Mouse (Mus musculus): ENCODE data around the gene Urb2. TPM values are rescaled to one million over a fixed set of nuclear protein-coding genes. Genes with fewer than 3 reads are reported as not detected.

Gene Urb2
- polyA plus RNA-seq, 1 experiment from 2014 or later = 1.6 TPM

GRCm38 (mm10) chr8:124076416-124076815, 55.1 kb downstream of the Urb2 start:
- Histone ChIP-seq H3K36me3 (ENCODE audit: control insufficient read depth, insufficient read depth) (no peaks in the 10 kb centered on the region), H3K4me2 (replicated peaks; ENCODE audit: low read depth) (no peak overlapping the region), H3K27me3 (replicated peaks; ENCODE audit: control insufficient read depth, insufficient read depth, low read length) (no peaks in the 10 kb centered on the region), H3K9me3 (ENCODE audit: control insufficient read depth) (no peaks in the 10 kb centered on the region), H3K9ac (ENCODE audit: low read depth, low read length) (no peak overlapping the region), H3K4me1 (replicated peaks; ENCODE audit: control insufficient read depth, insufficient read depth, low read length) (no peaks in the 10 kb centered on the region), H3K4me3 (ENCODE audit: low read depth, low read length) (no peak overlapping the region), H3K27ac (ENCODE audit: low read depth, low read length) (no peak overlapping the region)
- WGBS = 66% methylated on average over 3 of the region's 3 CpGs
- no peak for ATAC-seq
- no peak for TF ChIP-seq CTCF (IDR thresholded peaks at IDR 0.05; ENCODE audit: low read depth)

- WGBS = 79% methylated on average over 8 of the region's 8 CpGs
Observed at GRCm38 (mm10) chr8:124077377-124077776, 56.1 kb downstream of the Urb2 start.

GRCm38 (mm10) chr8:124077998-124078397, 56.7 kb downstream of the Urb2 start:
- H3K9me3 ChIP-seq (ENCODE audit: control insufficient read depth) = no peaks in the 10 kb centered on the region
- no peak overlapping the region for H3K4me2 ChIP-seq (replicated peaks; ENCODE audit: low read depth)
- no peak overlapping the region for H3K4me3 ChIP-seq (ENCODE audit: low read depth, low read length)
- H3K9ac ChIP-seq (ENCODE audit: low read depth, low read length) = no peak overlapping the region
- ATAC-seq = no peak
- H3K27me3 ChIP-seq (replicated peaks; ENCODE audit: control insufficient read depth, insufficient read depth, low read length) = no peaks in the 10 kb centered on the region
- no peaks in the 10 kb centered on the region for H3K36me3 ChIP-seq (ENCODE audit: control insufficient read depth, insufficient read depth)
- TF ChIP-seq CTCF (IDR thresholded peaks at IDR 0.05; ENCODE audit: low read depth) = peak; percentile 54
- no peak overlapping the region for H3K27ac ChIP-seq (ENCODE audit: low read depth, low read length)
- WGBS = 88% methylated on average over 10 of the region's 10 CpGs
- H3K4me1 ChIP-seq (replicated peaks; ENCODE audit: control insufficient read depth, insufficient read depth, low read length) = no peaks in the 10 kb centered on the region

More at GRCm38 (mm10) chr8:124077377-124077776, 56.1 kb downstream of the Urb2 start:
- Histone ChIP-seq H3K4me3 (ENCODE audit: low read depth, low read length) (no peak overlapping the region), H3K9ac (ENCODE audit: low read depth, low read length) (no peak overlapping the region), H3K36me3 (ENCODE audit: control insufficient read depth, insufficient read depth) (no peaks in the 10 kb centered on the region), H3K27me3 (replicated peaks; ENCODE audit: control insufficient read depth, insufficient read depth, low read length) (no peaks in the 10 kb centered on the region), H3K9me3 (ENCODE audit: control insufficient read depth) (no peaks in the 10 kb centered on the region), H3K4me1 (replicated peaks; ENCODE audit: control insufficient read depth, insufficient read depth, low read length) (no peaks in the 10 kb centered on the region), H3K4me2 (replicated peaks; ENCODE audit: low read depth) (no peak overlapping the region), H3K27ac (ENCODE audit: low read depth, low read length) (no peak overlapping the region)
- no peak for TF ChIP-seq CTCF (IDR thresholded peaks at IDR 0.05; ENCODE audit: low read depth)
- ATAC-seq = no peak

- Histone ChIP-seq H3K4me1 (replicated peaks; ENCODE audit: control insufficient read depth, insufficient read depth, low read length) (no peaks in the 10 kb centered on the region), H3K9me3 (ENCODE audit: control insufficient read depth) (no peaks in the 10 kb centered on the region), H3K4me2 (replicated peaks; ENCODE audit: low read depth) (no peak overlapping the region), H3K27ac (ENCODE audit: low read depth, low read length) (no peak overlapping the region), H3K4me3 (ENCODE audit: low read depth, low read length) (no peak overlapping the region), H3K9ac (ENCODE audit: low read depth, low read length) (no peak overlapping the region), H3K27me3 (replicated peaks; ENCODE audit: control insufficient read depth, insufficient read depth, low read length) (no peaks in the 10 kb centered on the region), H3K36me3 (ENCODE audit: control insufficient read depth, insufficient read depth) (no peaks in the 10 kb centered on the region)
- WGBS = 74% methylated on average over 7 of the region's 7 CpGs
- TF ChIP-seq CTCF (IDR thresholded peaks at IDR 0.05; ENCODE audit: low read depth) = no peak
- no peak for ATAC-seq
Observed at GRCm38 (mm10) chr8:124078969-124079368, 57.7 kb downstream of the Urb2 start.

GRCm38 (mm10) chr8:124080467-124081326, 59.4 kb downstream of the Urb2 start:
- Histone ChIP-seq H3K9me3 (ENCODE audit: control insufficient read depth) (no peaks in the 10 kb centered on the region), H3K4me1 (replicated peaks; ENCODE audit: control insufficient read depth, insufficient read depth, low read length) (no peaks in the 10 kb centered on the region), H3K27ac (ENCODE audit: low read depth, low read length) (no peak overlapping the region), H3K9ac (ENCODE audit: low read depth, low read length) (no peak overlapping the region), H3K4me2 (replicated peaks; ENCODE audit: low read depth) (no peak overlapping the region), H3K4me3 (ENCODE audit: low read depth, low read length) (no peak overlapping the region), H3K27me3 (replicated peaks; ENCODE audit: control insufficient read depth, insufficient read depth, low read length) (no peaks in the 10 kb centered on the region), H3K36me3 (ENCODE audit: control insufficient read depth, insufficient read depth) (no peaks in the 10 kb centered on the region)
- ATAC-seq = no peak
- no peak for TF ChIP-seq CTCF (IDR thresholded peaks at IDR 0.05; ENCODE audit: low read depth)
- 86% methylated on average over 21 of the region's 21 CpGs for WGBS

GRCm38 (mm10) chr8:124082616-124083015, 61.3 kb downstream of the Urb2 start:
- Histone ChIP-seq H3K4me1 (replicated peaks; ENCODE audit: control insufficient read depth, insufficient read depth, low read length) (no peaks in the 10 kb centered on the region), H3K9me3 (ENCODE audit: control insufficient read depth) (no peaks in the 10 kb centered on the region), H3K4me2 (replicated peaks; ENCODE audit: low read depth) (no peak overlapping the region), H3K36me3 (ENCODE audit: control insufficient read depth, insufficient read depth) (no peaks in the 10 kb centered on the region), H3K9ac (ENCODE audit: low read depth, low read length) (no peak overlapping the region), H3K27me3 (replicated peaks; ENCODE audit: control insufficient read depth, insufficient read depth, low read length) (no peaks in the 10 kb centered on the region), H3K4me3 (ENCODE audit: low read depth, low read length) (no peak overlapping the region), H3K27ac (ENCODE audit: low read depth, low read length) (no peak overlapping the region)
- no peak for TF ChIP-seq CTCF (IDR thresholded peaks at IDR 0.05; ENCODE audit: low read depth)
- no peak for ATAC-seq
- 92% methylated on average over 8 of the region's 8 CpGs for WGBS

Measured in intestine, postnatal 0 days (tissue).